Mouse (Mus musculus): ENCODE data around the gene Qk. TPM values are rescaled to one million over a fixed set of nuclear protein-coding genes. Genes with fewer than 3 reads are reported as not detected.

Qk gene
- total RNA-seq, 1 experiment from 2014 or later, result 270 TPM

GRCm38 (mm10) chr17:10240081-10240480 is 79.6 kb downstream of the Qk start:
- DNase-seq, result no peak

GRCm38 (mm10) chr17:10236595-10236994 is 83.1 kb downstream of the Qk start:
- no peak for DNase-seq

GRCm38 (mm10) chr17:10232406-10232805 is 87.2 kb downstream of the Qk start:
- no peak for DNase-seq

GRCm38 (mm10) chr17:10227798-10228538 is 91.7 kb downstream of the Qk start:
- no peak for DNase-seq

- DNase-seq, result no peak
These were observed 103.5 kb downstream of the Qk start for GRCm38 (mm10) chr17:10216164-10216563.

GRCm38 (mm10) chr17:10209154-10209777 is 110.4 kb downstream of the Qk start:
- DNase-seq, result no peak

GRCm38 (mm10) chr17:10198662-10199061 is 121.0 kb downstream of the Qk start:
- DNase-seq, result no peak

GRCm38 (mm10) chr17:10198231-10198630 is 121.4 kb downstream of the Qk start:
- DNase-seq, result no peak

- DNase-seq, result no peak
These were observed 124.0 kb downstream of the Qk start for GRCm38 (mm10) chr17:10195703-10196102.

GRCm38 (mm10) chr17:10190857-10191256 is 128.8 kb downstream of the Qk start:
- DNase-seq, result no peak

- DNase-seq, result no peak
These were observed 131.2 kb downstream of the Qk start for GRCm38 (mm10) chr17:10188481-10188880.

GRCm38 (mm10) chr17:10187431-10188020 is 132.1 kb downstream of the Qk start:
- DNase-seq, result no peak

GRCm38 (mm10) chr17:10181761-10182160 is 137.9 kb downstream of the Qk start:
- DNase-seq, result no peak

- DNase-seq, result no peak
These were observed 142.6 kb downstream of the Qk start for GRCm38 (mm10) chr17:10177096-10177495.

GRCm38 (mm10) chr17:10161258-10161657 is 158.4 kb downstream of the Qk start:
- no peak for DNase-seq

GRCm38 (mm10) chr17:10160415-10160814 is 159.2 kb downstream of the Qk start:
- no peak for DNase-seq

- no peak for DNase-seq
These were observed 166.7 kb downstream of the Qk start for GRCm38 (mm10) chr17:10152808-10153413.
